Mouse (Mus musculus) hindbrain, embryonic 11.5 days (tissue): ENCODE results near the gene Tbx2. TPM values are rescaled to one million over a fixed set of nuclear protein-coding genes. Genes with fewer than 3 reads are reported as not detected.
A peak's percentile ranks its signal among the peaks of the same experiment; 100 is the strongest.

Source experiments
- ATAC-seq: fragments of 200-750 bp; cut with Nextera tagmentation; 2 replicates; pipeline ENCODE4 v1.8.0; 2017; ENCODE audit warnings: mild to moderate bottlenecking, moderate TSS enrichment, moderate library complexity; ENCODE audit not compliant: low FRiP score
- DNase-seq: peaks from one replicate; pipeline ENCODE4 v3.0.0-alpha.2; 2015; ENCODE audit warnings: low spot score
- H3K27ac ChIP-seq: fragments of 300-500 bp; sonication (generic); 2 replicates; pipeline ENCODE4 v1.5.1; 2014; ENCODE audit warnings: mild to moderate bottlenecking, low read depth, low read length
- H3K27me3 ChIP-seq: fragments of 300-500 bp; sonication (generic); 2 replicates; pipeline ENCODE4 v1.6.1; 2014; ENCODE audit warnings: mild to moderate bottlenecking, low read length, moderate library complexity, mixed read lengths; ENCODE audit not compliant: control insufficient read depth, insufficient read depth
- H3K36me3 ChIP-seq: fragments of 300-500 bp; sonication (generic); 2 replicates; pipeline ENCODE4 v1.6.1; 2014; ENCODE audit warnings: mild to moderate bottlenecking, low read length, moderate library complexity, mixed read lengths; ENCODE audit not compliant: control insufficient read depth, insufficient read depth
- H3K4me1 ChIP-seq: fragments of 300-500 bp; sonication (generic); replicated peaks from 2 replicates; pipeline ENCODE4 v1.6.1; 2014; ENCODE audit warnings: low read length, mixed read lengths; ENCODE audit not compliant: control insufficient read depth, insufficient read depth
- H3K4me2 ChIP-seq: fragments of 300-500 bp; sonication (generic); replicated peaks from 2 replicates; pipeline ENCODE4 v1.6.1; 2014; ENCODE audit warnings: mild to moderate bottlenecking, low read depth, low read length
- H3K4me3 ChIP-seq: fragments of 300-500 bp; sonication (generic); 2 replicates; pipeline ENCODE4 v1.5.1; 2014; ENCODE audit warnings: low read depth, low read length
- H3K9ac ChIP-seq: fragments of 300-500 bp; sonication (generic); 2 replicates; pipeline ENCODE4 v1.6.1; 2014; ENCODE audit warnings: low read depth, low read length
- H3K9me3 ChIP-seq: fragments of 300-500 bp; sonication (generic); 2 replicates; pipeline ENCODE4 v1.6.1; 2016; ENCODE audit warnings: low read length; ENCODE audit not compliant: control insufficient read depth
- WGBS: fragments of 180-500 bp; shearing (Covaris S2); extraction: QIAGEN DNeasy Blood & Tissue Kit; methylation state at CpG from one replicate; pipeline ENCODE4 v1.1.7; 2014; 5-methylcytosine and 5-hydroxymethylcytosine counted together
- polyA plus RNA-seq: library from polyadenylated mRNA; unstranded; fragments of >200 nt; fragmentation: Nextera tagmentation; extraction: Ambion mirVana; gene quantifications from 2 replicates; pipeline ENCODE4 v1.2.1, GENCODE M21; 2014

Gene Tbx2
- polyA plus RNA-seq, 1 experiment from 2014 or later = 2.3 TPM

DNA sequence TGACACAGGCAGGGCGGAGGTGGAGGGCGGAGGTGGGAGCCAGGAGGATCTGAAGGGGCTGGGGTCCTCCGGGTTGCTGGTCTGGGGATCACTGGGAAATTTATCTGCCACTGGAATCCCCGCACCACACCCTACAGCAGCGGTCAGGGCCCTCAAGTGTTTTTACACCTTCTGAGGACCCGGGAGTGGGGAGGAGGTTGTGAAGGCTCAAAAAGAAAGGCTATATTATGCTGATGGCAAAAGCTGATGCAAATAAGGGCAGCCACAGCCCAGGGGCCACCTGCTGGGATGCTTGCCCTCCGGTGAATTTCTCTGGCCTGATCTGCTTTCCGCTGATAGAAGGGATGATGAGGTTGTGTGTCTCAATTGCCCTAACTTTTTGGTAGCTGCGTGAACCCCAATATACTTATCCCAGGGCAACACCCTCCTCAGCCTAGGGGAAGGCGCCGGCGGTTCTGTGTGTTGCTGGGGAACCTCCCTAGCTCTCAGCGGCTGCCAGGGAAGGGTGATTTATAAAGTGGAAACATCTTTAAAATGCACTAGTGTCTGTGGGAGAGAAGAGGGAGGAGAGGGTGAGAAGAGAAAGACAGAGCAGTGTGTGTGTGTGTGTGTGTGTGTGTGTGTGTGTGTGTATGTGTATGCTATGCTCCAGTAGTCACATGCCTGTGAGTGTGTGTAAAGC, 58.8 kb downstream of the Tbx2 start:
- WGBS = 2% methylated on average over 13 of the region's 13 CpGs
- no peaks in the 10 kb centered on the region for H3K36me3 ChIP-seq
- no peak overlapping the region for H3K27ac ChIP-seq
- ATAC-seq (no peak), DNase-seq (peak; percentile 52)
- peaks cover 13% of the 10 kb centered on the region for H3K4me1 ChIP-seq
- H3K4me2 ChIP-seq = no peak overlapping the region
- H3K9ac ChIP-seq = no peak overlapping the region
- no peaks in the 10 kb centered on the region for H3K9me3 ChIP-seq
- H3K4me3 ChIP-seq = no peak overlapping the region
- H3K27me3 ChIP-seq = peaks cover 82% of the 10 kb centered on the region

Other genes starting within 250 kb of the Tbx2 start
- not detected in 2 replicates for gene Gm11444, start 17.8 kb downstream of the Tbx2 start, polyA plus RNA-seq
- 0.08 and 0.13 TPM in 2 replicates for gene Tbx4, start 53.9 kb downstream of the Tbx2 start, polyA plus RNA-seq